Mouse (Mus musculus) 3134 (cell line): ENCODE measurements around the gene Iqsec1.

Source experiments
- DNase-seq: peaks from one replicate; pipeline ENCODE4 v3.0.0-alpha.2; 2011; ENCODE audit warnings: low spot score; ENCODE audit not compliant: insufficient read length; ENCODE audit errors: extremely low read depth

The Iqsec1 gene

DNA sequence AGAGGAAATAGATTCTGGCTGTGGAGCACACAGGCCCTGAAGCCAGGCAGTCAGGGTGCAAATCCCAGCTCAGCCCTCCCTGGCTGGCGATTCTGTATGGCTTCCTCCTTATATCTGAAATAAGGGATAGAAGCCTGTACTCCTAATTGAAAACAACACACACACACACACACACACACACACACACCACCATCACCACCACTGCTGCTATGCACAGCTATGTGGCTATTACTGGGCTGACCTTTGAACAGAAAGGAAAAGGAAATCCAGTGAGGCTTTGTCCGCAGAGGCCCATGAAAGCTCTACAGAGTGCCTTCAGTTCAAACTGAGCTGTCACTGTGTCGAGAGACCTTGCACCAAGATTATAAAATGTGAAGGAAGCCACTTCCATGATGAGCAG lies 276.4 kb downstream of the Iqsec1 start:
- no peak for DNase-seq

DNA sequence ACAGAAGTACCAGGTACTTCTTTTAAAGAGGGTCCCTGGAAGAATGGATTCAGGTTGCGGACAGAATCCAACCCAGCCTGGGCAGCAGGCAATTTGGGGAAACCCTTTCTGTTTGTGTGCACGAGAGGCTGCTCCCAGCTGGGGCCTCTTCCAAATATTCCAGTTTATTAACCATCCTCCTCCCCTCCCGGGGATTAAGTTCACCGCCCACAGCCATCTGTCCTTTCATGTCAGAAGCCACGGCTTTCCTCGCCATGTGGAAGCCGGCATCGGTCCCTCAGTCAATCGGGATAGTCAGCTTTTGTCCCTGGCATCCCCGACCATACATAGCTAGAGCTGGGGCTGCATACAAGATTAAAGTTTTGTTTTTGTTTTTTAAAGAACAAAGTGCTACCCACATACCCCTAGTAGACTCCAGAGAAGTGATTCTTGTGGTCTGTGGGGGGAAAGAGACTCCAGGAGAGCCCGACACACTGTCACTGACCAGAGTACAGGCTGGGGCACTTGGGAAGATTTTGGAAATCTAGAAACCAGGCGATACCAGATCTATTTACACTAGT lies 276.9 kb downstream of the Iqsec1 start:
- no peak for DNase-seq

DNA sequence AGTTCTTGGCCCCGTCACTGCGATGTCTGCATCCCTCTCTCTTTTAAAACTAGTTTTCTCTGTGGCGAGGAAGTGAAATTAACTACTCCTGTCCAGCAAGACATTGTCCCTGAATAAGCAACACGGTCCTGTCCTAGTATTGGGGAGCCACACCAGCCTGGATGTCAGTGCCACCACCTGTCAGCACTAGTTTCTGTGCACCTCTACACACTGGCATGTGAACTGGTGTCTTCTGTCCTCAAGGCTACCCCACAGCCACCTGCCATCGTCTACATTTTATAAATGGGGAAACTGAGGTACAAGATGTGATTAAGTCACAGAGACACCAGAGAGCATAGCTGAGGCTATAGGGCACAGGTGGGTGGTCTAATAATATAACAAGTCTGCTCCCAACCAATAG lies 277.7 kb downstream of the Iqsec1 start:
- no peak for DNase-seq

DNA sequence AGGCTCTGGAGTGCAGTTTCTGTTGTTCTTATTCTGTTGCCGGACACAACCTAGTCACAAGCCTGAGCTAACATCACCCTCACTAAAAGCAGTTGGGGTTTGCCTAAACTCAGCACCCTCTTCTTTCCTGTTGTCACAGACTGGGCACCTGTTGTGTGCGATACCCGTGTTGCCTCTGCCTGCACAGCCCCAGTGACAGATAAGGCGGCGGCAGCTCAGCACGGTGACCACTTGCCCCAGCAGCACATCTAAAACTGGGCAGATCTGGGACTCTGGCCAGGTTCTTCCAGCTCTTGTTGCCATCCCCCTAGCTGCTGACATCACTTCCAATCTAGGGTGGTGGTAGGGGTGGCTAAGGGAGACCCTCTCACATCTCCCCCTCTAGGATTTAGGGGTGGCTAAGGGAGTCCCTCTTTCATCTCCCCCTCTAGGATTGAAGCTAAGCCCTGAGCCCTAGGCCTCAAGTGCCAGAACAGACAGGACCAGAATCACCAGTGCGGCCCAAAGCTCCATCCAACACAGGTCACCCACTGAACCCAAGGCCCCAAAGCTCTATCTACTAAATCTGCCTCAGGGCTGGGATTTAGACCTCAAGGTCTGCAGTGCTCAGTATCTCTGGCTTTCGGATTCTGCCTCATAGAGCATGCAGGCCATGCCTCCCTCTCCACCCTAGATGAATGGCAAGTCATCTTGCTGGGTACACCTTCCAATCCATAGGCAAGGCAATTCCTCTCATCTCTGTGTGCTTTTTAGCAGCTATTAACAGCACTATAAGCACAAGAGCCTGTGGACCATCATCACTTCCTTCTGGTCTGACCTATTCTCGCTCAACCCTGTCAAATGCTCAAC lies 278.3 kb downstream of the Iqsec1 start:
- DNase-seq, result no peak

DNA sequence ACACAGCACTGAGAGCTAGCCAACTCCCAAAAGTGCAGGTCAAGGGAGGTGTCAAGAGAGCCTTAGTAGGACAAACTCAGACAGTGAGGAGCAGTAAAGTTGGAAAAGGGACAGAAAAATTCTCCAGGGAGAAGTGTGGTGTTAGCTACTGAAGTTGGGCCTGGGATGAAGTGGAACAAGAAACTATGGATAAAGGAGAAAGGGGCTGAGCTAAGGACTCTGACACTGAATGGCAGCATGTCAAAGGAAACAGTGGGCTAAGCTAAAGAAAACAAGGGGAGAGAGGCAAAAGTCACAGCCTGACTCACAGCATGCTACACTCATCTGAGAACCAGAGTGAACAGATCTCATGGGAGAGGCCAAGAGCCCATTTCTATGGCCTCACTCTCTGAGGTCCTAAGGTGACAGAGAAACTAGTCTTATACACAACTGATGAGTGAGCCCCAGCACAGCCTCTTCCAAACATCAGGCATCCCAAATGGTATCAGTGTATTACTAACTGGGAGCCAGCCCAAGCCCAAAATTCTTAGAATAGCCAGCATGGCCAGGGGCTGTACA lies 280.3 kb downstream of the Iqsec1 start:
- DNase-seq, result no peak

DNA sequence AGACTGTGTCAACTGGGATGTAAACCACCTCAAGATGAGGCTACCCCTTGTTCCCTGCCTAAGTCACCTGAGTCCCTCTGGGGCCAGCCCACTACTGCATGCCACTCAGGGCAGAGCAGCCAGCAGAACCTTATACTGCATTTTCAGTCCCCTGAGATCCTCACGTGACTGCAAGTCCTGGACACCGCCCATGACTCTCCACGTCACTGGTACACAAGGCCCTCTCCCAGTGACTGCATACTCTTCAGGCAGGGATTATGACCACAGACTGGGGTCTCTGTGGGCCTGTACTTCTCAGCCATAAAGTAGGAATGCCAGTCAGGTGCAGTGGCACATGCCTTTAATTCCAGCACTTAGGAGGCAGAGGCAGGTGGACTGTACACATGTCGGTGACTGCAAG lies 281.3 kb downstream of the Iqsec1 start:
- no peak for DNase-seq

DNA sequence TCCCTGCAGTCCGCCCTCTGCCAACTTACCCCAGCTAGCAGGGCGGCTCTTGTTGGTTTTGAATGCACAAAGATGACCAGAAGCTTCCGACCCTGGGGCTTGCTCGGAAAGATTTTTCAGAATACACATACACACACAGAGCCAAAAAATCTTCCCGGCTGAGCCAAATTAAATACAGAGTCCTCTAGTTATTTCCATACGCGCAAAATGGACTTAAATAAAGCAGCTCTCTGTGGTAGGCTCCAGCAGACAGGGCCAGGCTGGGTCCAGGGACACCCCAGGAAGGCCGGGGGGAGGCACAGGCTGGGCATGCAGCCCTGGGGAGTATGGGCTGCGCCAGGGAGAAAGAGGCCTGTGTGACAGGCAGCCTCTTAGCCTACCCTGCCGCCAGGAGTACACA lies 282.0 kb downstream of the Iqsec1 start:
- no peak for DNase-seq

DNA sequence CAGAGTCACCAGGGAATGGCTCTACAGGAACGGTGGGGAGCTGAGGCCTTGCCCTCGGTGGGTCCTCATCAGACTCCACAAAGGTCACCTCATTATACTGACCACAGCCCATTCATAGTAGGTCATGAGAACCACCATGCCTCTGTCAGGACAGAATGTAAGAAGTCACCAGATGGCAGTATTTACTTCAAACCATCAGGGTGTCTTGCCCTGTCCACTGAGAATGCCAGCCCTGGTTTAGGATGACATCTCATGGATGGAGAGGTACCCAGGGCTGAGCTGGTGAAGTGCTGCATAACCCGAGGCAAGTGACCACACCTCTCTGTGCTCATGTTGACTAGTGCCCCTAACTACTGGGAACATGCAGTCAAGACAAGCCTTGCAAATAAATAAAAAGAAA lies 282.7 kb downstream of the Iqsec1 start:
- DNase-seq, result no peak

DNA sequence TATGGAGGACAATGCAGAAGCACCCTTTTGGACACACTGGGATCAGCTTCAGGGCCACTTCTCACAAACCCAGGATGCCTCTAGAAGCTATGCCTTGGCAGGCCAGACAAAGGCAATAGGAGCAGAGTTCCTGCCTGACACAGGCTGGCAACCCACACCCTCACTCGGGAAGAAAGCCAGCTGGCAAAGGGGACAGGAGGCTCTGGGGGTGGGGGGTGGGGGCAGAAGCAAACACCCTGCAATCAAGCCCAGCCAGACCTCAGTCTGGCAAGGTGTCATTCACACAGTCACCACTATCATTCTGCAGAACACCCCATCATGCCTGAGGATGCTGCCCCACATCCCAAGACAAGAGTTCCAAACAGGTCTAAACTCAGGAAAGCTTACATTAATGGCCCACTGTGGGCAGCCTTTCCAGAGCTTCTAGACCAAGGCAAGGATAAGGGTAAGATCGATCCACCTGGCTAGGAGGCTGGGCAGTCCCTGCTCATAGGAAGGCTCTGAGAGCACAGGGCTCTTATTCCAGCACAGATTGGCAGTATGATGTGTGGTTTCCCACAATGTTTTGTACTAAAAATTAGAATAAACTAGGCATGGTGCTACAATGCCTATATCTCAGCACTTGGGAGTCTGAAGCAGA lies 283.7 kb downstream of the Iqsec1 start:
- DNase-seq, result peak; percentile 43

DNA sequence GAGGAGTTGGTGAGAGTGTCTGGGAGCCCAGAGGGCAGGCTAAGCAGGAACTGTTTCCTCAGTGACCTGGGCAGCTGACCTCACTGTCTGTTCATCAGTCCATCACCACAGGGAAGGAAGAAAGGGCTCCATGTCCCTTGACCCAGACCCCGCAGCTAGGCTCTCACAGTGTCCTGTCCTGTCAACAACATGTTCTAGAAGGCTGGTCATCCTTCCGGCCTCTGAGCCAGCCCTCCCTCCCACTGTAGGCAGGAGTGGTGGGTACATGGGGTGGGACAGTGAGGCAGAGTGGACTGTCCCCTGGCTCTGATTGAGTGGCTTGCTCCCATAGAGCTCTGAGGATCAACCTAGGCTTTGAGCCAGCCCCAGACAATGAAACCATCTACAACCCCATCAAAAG lies 284.7 kb downstream of the Iqsec1 start:
- no peak for DNase-seq

DNA sequence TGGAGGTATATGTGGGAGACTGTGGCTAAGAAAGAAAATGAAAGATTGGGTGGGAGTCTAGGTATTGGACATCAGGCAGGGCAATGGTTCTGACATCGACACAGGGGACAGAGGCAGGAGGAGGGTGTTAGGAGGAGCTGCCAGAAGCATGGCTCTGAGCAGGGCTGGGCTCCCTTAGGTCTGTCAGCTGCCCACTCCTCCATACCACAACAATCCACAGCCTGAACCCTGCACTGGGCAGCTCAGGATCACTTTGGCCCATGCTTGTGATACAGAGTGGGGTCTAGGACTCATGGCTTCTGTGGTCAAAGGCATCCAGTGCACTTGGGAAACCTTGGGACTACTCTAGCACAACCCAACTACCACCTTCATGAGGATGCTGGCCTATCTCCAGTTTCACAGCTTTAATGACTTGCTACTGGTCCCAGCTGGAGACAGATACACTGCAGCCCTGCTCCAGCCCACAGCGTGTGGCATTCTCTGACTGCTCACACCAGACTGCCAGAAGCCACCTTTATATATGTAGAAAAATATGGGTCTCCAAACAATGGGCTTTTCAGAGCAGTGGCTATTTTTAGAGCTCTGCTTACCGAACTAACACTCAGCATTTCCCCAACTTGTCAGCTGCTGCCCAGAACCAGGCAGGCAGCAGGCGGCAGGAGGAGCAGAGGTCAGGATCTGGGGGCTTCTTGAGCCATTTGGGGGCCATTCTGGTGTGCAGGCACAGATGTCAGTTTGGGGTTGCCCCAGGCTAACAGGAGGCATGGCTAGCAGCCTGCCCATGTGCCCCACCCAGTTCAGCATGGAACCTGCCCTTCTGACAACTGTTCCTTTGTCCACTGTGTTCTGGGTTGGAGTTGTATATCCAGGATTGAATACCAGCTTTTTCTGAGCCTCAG lies 285.4 kb downstream of the Iqsec1 start:
- peak; percentile 25 for DNase-seq

DNA sequence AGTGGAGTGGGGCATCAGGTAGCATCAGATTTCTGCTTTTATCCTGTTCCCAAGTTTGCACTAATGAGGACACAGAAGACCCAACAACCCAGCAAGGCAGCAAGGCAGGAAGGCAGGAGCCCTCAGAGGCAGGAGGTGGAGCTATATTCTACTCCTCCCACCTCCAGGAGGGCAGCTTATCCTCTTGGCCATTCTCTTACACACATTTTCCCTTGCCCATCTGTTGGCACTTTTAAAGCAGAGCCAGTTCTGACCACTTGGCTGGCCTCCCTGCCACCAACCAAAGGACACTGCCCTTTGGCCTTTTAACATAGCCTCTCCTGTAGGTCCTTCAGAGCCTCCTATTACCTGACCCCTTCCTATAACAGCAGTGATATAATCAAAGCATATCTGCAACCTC lies 286.3 kb downstream of the Iqsec1 start:
- DNase-seq, result no peak

DNA sequence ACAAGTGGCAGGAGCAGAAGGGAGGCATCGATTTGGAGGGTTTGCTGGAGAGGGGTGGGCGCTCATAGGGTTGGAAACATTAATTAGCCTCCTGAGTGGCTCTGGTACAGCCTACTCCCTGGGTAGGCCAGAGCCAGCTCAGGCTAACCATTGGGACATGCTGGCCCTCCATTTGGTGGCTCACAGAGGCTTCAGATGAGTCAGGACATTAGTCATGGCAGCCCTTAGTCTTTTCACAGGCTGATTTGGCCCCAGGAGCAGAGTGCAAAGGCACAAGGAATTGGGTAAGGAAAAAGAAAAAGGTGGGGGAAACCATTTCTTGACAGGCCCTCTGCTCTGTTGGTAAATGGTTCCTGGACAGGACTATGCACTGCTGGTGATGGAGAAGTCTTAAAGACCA lies 287.1 kb downstream of the Iqsec1 start:
- DNase-seq, result peak; percentile 36

DNA sequence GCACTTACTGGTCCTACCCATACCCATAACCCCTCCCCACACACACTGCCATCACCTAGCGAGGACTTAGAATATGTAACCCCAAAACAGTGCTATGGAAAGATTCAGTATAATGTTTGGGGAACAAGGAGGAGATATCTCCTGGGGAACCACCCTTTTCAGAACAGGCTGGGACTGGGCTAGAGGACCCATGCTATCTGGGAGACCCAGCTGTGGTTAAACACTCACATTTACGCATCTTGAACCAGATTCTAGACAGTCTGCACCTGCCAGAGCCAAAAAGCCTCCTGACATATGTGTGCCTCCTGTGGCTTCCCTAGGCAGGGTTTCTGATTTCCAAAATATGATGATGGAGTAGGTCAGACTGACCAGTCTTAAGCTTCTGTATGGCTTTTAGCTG lies 287.7 kb downstream of the Iqsec1 start:
- no peak for DNase-seq

DNA sequence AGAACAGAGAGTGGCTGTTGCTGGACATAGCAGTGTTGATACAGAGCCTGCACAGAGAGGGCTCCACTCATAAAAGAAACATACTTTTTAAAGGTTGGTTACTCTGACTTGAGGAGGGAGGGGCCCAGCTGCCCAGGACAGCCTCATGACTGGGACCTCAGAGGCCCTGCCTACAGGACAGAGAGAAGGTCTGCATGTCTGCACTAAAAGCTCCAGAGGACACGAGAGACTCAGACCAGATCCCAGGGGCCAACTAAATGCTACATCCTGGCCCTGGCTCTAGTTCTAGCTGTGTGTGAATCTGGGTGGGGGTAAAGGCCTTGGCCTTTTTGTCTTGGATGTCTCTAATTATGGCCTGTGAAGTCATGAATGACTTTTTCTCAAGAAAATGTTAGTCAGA lies 288.4 kb downstream of the Iqsec1 start:
- no peak for DNase-seq

DNA sequence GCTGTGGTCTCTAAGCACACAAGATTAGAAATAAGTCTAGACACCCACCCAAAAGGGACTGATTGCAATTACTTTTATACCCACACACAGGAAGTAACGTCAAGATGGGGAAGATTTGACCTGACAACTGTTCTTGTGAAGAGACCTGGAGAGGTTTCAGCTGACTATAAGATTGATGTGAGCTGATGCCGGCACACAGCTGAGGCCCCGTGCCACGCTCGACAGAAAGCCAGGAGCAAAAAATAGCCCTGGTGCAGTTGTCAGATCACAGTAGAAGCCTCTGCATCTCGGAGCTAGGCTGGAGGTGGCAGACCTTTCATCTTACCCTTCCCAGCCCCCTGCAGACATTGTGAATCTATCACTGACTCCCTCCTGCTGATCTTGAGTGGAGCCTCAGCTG lies 289.6 kb downstream of the Iqsec1 start:
- no peak for DNase-seq

DNA sequence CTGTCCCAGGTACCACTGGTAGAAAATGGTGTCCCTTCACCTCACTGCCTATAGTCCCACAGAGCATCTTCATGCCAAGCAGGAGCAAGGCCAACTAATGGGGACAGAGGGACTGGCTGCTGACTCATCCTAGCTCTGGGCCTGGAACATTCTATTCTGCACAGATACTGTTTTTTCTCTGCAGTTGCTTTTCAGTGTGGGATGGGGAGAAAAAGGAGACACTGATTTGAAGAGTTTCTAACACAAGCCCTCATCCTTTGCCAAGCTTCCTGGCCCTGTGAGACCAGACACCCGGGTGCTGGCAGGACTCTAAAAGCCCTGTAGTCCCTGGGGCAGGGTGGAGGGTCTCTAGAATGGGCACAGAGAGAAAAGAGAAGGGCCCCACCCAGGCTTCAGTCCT lies 292.7 kb downstream of the Iqsec1 start:
- DNase-seq, result no peak

DNA sequence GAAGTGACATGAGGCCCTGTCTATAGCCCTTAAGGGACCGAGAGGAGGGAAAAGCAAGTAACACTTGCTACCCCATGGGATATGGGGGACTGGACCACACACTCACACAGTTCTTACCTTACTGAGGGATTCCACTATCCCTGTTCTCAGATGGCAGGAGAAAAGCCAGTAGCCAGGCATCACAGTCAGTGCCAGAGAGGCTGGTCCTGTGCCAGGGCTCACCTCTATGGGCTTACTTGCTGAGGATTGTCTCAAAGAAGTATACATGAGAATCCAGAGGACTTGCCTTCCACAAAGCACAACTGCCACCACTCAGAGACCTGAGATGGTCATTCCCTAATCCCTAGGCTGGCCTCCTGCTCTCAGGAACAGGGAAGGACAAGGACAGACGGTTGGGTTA lies 296.1 kb downstream of the Iqsec1 start:
- DNase-seq, result no peak

DNA sequence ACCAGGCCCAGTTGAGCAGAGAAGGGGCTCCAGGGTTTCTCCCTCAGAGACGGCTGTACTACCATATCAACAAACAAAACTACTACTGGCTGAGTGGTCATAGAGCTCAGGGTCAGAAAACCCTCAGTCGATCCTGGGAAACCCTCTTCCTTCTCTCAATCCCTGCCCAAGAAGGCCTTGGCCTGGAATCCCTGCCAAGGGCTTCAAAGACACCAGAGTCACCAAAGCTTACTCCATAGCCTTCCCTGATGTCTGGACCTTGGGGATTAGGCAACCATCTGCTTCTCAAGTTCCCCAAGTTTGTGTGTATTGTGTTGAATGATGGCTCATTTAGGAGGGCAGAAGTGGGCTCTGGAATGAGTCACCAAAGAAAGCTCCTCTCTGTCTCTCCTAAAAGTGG lies 296.6 kb downstream of the Iqsec1 start:
- no peak for DNase-seq

DNA sequence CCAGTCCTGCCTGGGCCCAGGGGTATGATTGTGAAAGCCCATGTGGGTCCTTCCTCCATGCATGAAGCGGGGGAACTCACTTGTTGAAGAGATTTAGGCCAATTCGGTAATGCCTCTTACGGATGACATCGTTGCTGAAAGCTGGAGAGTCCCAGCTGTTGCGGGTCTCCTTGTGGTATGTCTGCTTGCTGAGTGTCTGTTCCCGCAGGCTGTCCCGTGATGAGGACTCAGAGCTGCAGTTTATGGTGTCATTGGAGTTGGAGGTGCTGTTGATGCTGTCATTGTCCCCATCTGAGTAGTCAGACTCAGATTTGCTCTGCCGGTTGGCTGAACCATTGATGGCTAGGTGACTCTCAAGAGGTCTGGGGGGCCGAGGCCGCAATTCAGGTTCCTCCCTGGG lies 299.0 kb downstream of the Iqsec1 start:
- no peak for DNase-seq

DNA sequence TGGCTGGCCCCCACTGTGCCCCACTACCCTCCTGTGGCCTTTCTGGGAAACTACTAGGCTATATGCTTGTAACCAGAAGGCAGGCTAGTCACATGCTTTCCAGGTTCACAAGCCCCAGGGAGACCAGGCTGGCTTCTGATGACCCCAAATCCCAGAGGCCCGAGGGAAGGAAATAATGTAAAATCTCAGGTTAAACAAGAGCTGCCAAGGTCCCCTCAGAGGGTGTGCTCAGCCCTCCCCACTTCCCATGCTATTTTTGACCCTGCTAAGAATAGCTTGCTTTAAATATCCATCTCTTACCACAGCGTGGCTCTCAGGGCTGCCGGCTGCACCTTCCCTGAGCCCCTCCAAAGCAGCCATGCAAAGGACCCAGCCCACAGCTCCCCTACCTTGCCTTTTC lies 299.7 kb downstream of the Iqsec1 start:
- no peak for DNase-seq
